Mouse (Mus musculus) A20 (cell line): ENCODE data around the gene Cttnbp2nl.

ENCODE experiments used
- DNase-seq: peaks from one replicate; pipeline ENCODE4 v3.0.0-alpha.2; 2011; ENCODE audit warnings: low read depth, low spot score

The Cttnbp2nl gene

DNA sequence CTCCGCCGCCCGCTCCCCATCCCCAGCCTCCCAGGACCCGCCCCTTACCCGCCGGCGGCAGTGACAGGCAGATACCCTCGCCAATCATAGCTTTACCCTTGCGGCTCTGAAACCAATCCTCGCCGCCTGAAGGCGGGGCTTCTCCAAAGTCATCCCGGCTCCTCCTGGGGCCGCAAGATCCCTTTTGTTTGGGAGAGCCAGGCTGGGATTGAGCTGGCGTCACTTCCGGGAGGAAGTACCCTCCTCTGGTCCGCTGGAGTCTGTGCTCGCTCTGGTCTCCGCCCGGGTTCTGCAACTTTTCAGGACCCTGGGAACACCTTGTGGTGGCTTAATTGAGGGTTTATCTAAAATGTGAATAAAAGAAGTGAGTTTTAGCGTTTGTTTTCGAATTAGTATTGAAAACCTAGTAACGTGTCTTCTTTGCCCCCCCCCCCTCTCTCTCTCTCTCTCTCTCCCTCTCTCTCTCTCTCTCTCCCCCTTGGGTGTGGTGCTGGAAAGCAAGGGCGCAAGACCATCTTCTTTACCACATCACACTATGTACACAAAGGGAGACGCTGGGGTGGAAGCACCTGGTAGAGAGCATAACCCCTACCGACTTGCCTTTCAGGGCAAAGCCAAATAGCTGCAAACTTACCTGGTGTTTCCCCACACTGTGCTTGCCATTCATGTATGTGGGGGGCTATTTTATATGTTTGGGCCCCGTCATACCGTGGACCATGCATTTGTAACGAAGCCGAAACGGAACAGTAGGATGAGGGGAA is at the start of gene Cttnbp2nl:
Gene Cttnbp2nl, minus strand, starts transcription at position 210 of the 761 bp plus-strand sequence.
- DNase-seq, result peak; percentile 88

DNA sequence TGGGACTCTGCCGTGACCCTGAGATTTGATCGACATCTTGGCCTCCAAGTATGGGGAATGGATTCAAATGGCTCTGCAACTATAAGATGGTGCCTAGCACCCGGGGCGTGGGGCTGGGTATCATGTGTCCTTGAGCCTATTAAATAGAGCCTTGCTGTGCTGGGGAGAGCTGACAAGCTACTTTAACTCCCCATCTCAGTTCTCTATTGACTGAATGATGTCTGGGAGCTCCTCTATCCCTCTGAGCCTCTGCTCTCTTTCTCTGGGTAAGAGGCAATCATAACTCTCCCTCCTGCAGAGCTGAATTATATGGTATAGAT is 47.3 kb upstream of the Cttnbp2nl start:
- DNase-seq, result no peak

DNA sequence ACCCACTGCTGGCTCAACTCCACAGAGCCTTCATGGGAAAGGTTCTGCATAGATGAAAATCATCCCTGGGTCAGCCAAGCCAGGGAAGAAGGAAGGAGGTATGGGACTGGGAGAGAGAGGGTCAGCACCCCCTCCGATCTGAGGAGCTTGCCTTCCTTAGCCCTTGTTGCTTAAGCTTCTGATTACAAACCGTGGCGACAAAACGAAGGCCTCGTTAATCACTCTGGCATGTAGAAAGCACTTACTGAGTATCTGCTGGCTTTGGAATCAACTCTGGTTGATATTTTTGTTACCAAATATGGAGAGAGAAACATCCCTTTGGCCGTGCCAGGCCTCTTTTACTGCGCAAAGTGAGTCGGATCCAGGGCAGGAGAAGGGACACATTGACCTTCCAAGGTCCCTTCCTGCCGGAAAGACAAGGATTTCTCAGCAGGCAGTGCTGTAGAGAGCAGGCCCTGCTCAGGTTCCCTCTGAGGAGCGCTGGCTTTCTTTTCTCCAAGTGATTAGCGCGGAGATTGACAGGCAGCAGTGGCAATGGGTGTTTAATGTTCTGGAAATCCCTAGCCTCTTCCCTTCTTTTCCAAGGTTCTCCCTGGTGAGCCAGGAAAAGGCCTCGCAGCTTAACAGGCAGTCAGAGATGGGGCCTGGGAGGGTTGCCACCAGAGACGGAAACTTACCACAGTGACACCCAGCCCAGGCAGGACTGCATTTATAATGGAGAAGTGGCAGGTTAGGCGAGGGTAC is 46.8 kb upstream of the Cttnbp2nl start:
- no peak for DNase-seq

DNA sequence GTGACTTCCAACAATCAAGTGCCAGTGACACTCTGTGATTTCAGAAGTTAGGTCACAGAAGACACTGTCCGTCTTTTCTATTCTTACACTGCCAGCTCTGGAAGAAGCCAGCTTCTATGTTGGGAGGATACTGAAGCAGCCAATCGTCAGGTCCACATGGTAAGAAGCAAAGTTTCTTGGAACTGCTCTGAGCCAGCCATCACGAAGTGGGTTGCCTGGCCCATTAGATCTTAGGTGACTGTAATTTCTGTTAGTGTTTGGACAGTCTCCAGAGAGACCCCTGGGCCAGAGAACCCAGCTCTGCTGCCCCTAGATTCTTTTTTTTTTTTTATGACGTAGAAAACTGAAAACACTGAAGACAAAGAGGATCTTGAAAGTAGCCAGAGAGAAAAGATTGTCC is 44.6 kb upstream of the Cttnbp2nl start:
- DNase-seq, result no peak

DNA sequence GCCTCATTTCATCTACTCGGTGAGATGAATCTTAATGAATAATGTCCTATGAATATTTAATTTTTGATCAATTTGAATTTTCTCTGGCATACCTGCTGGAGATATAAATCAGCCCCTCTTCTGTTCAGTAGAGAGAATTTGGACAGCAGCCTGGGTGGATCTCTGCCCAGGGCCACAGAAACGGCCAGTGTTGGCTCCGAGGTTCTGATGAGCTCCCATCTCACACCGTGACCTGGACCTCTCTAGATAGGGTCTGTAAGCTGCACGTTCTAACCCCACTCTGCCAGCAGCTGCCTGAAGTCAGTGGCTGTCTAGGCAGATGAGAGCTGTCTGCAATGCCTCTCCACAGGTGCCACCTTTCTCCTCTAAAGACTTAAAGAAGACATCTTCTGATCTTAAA is 42.1 kb upstream of the Cttnbp2nl start:
- no peak for DNase-seq

DNA sequence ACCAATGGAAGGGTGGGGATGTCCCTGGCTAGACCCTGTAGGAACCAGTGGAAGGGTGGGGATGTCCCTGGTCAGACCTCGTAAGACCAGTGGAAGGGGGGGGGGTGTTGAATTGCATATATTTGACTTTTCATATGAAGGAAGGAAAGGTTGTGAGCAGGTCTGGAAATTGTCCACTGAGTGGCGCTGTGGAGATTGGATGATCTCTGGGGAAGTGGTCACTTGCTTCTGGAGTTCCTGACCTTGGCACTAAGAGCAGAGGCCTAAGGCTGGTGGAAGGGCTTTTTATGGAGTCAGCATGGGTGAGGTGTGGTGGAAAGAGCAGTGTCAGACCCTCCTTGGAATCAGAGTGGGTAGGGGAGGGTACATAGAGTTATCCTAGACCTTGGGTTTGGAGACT is 41.5 kb upstream of the Cttnbp2nl start:
- peak; percentile 34 for DNase-seq

DNA sequence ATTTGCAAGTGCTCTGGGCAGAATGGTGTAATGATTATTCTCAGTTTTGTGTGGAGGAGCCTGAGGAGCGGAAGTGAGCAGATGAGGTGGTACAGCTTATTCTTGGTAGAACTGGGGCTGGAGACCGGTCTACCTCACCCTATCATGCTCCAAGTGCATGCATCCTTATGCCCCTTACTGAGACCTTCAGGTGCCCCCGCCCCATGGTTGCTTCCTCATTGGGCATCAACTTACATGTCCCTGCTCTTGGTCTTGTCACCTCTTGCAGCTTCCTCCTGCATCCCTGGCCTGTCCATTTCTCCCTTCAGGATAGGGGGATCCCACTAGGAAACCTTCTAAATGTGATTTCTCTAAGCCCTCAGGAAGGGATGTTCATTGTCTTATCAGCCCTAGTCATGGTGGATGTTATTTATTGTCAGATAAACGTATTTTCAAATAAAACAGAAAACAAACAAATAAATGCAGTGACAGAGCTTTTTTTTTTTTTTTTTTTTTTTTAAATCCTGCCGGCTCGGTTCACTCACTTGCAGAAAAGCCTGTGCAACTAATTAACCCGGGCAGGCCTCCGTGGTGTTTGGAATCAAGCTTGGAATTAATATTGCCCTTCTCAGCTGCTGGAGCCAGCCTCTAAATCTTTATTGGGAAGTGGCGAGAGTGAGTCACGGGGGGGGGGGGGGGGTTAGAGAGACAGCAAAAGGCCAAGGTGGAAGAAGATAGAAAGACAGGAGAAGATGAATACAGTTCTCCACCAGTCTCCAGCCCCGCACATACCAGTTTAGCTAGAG is 40.0 kb upstream of the Cttnbp2nl start:
- no peak for DNase-seq

DNA sequence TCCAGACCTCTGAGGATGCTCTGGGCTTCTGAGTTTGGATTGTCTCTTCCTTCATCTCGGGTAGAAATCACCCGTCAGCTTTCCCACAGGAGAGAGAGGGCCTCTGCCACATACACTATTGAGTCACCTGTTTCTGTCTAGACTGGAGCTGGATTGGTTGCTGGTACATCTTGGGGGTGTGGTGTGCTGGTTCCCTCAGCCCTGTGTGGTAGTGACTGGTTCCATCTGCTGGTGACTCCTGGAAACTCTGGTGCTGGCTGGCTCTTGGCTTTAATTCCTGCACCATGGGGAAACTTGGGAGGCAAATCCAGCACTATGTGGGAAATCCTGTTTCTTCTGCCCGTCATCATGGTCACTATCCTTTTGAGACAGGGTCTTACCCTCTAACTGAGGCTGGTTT is 38.0 kb upstream of the Cttnbp2nl start:
- DNase-seq, result peak; percentile 19

DNA sequence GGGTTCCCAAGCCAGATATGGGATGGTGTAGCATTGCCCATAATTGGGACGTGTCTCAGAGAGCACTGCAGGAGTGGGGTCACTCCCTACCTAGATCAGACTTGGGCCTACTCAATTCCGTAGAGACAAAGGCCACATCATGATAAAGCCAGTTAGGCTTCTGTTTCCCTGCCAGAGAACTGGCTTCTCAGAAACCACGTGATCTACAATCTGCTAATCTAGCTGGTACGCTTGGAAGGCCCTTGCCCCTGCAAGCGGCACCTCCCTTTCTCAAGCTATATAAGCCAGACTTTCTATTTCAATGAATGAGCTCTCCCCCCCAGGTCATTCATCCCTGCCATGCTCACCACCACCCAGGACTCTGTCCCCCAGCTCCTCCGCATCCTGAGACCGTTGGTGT is 37.2 kb upstream of the Cttnbp2nl start:
- no peak for DNase-seq

DNA sequence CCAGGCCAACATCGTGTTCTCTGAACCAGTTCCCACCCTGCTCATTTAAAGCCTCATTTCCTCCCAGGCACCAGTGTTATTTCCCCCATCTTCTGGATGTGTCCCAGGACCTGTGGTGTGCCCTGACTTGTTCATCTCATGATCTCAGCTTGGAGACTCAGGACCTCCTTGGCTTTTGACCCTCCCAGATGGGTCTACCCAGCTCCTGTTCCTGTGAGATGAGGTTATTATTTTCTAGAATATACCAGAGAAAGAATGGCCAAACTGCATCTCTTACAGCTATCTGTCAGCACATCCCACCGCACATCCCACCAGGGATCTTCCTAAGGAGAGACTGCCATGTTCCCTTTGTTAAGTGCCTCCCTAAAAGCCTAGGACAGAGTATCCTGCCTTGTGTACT is 35.7 kb upstream of the Cttnbp2nl start:
- DNase-seq, result no peak

DNA sequence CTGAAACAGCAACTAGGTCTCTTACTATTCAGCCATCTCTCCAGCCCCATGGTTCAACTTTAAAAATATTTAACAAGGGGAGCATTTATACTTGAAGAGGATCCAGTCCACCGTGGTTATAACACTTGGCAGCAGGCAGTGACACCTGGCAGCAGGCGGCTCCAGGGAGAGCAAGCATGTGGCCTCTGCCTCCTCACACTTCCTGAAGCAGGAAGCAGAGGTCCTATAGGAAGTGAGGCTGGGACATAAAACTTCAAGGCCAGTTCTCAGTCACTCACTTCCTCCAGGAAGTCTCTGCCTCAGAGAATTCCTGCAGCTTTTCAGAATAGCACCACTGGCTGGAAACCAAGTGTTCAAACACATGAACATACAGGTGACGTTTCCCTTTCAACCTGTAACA is 34.4 kb upstream of the Cttnbp2nl start:
- no peak for DNase-seq

DNA sequence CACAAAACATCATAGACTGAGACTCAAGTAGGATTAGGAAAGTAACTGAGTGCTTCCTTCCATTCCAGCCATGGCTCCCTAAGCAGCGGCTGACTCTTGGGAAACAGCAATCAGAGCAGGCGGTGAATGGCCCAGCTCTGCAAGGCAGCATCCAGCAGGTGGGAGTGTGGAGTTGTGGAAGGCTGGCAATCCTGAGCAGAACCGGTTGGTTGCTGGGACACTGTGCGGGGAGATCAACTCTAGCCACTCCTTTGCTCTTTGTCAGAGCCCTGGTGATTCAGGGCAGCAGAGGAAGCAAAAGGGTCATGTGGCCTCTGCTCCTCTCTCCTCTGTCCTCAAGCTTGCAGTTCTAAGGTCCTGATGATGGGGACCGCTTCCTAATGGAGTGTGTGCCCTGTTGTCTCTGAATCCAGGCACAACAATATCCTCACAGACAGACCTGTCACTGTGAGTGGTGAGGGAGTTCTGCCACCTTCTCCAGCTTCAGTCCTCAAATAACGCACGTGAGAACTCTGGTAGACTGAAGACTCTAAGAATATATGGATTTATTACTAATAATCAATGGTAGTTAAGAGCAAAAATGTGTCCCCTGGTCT is 25.4 kb upstream of the Cttnbp2nl start:
- DNase-seq, result no peak

DNA sequence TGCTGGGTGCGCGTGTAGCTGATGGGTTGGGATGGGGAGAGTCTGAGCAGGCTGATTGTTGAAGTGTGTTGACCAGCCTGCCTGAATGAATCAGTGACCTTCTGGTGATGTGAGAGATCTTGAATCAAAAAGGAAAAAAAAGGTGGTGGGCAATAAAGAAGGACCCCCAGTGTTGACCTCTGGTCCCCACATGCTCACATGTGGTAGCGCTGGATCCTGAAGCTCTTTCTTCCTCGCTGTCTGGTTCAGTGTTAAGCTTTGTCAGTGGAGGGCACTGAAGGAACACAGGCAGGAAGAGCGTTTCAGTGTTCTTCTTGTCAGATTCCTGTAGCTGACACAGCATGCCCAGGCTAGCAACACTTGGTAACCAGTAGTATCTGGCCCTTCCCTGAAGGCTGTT is 22.9 kb upstream of the Cttnbp2nl start:
- no peak for DNase-seq

DNA sequence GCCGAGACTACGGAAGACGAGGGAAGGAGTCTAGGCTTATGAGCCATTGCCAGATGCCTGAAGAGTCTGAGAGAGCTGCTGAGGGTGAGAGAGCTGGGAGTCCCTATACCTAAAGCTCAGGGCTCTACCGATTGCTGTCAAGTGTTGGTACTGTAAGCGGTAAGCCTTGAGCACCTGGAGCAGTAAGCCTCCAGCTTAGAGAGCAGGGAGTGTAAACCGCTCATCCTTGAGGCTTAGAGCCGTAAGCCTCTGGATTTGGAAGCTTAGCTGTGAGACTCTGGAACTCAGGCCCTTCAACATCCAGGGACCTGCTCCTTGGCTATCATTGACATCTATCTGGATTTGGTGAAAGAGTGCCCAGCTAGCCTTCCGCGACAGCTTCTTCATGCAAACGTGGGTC is 19.6 kb upstream of the Cttnbp2nl start:
- no peak for DNase-seq

DNA sequence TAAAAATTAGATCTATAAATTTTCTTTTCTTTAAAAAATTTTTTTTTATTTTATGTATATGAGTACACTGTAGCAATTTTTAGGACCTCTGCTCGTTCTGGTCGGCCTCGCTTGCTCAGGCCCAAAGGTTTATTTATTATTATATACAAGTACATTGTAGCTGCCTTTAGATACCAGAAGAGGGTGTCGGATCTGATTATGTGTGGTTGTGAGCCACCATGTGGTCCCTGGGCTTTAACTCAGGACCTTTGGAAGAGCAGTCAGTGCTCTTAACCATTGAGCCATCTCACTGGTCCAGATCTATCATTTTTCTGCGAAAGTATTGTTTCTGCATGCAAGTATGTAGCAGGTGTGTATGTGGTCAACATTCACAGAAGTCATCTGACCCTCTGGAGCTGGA is 18.3 kb upstream of the Cttnbp2nl start:
- no peak for DNase-seq

DNA sequence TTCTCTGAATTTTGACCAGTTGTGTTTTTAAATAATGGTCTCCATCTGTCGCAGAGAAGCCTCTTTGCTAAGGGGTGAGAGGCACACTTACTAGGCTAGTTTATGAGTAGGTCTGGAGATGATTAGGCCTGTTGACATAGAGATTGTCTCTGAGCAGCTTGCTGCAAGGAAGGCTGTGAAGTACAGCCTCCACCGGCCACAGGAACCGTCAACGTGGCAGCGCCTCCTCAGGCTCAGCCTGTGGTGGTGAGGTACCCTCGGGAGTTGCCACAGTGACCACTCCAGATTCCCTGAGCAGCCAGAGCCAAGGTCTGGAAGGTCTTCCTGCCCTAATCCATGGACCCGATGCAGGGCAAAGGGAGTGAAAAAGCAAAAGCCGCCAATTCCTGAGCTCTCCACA is 17.6 kb upstream of the Cttnbp2nl start:
- DNase-seq, result no peak

DNA sequence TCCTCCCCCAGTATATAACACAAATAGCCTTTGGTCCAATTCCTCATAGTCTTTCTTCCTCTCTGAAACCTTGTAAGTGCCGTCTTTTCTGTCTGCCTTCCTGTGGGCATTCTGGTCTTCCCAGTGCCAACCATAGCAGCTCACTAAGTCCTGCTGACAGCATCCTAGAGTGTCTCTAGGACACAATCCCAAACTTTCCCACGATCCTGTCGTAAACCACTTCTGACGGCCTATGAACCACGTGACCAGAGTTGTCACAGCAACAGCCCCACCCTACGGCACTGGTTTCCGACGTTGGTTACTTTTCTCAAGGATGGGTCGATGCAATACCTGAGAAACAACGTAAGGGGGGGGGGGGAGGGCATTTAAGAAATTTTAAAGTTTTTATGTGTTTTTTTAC is 13.6 kb upstream of the Cttnbp2nl start, which contains the start of gene 4930564D02Rik:
Gene 4930564D02Rik, plus strand, starts transcription at position 301 of the 400 bp plus-strand sequence.
- no peak for DNase-seq

DNA sequence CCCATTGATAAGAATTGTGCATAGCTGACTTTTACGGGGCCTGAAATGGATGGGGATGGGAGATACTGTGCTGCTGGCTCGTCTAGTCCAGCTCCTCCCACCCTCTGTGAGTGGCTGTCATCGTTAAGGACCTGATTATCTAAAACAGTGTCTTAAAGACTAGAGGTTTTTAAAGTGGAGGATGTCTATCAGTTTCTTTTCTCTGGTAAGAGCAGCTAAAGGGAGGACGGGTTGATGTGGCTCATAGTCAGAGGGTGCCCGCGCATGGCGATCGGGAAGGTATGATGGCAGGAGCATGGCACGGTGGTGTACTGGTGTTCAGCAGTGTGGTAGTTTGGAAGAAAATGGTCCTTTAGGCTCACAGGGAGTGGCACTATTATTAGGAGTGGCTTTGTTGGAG is 9.7 kb upstream of the Cttnbp2nl start:
- no peak for DNase-seq

DNA sequence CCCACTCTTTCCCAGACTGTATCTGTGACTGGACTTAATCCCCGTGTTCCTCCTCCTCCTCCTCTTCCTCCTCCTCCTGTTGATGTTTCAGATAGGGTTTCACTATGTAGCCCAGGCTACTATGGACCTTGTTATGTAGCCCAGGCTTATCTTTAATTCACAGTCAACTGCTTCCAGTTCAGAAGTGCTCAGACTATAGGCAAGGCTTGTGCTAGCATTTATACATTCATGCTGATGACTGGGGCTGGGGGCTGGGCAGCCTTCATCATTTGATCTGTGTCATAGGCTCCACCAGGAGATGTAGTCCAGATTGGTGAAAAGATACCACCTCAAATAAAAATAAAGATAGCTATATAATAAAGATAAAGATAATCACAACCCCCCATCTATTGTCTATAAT is 9.0 kb upstream of the Cttnbp2nl start:
- no peak for DNase-seq

DNA sequence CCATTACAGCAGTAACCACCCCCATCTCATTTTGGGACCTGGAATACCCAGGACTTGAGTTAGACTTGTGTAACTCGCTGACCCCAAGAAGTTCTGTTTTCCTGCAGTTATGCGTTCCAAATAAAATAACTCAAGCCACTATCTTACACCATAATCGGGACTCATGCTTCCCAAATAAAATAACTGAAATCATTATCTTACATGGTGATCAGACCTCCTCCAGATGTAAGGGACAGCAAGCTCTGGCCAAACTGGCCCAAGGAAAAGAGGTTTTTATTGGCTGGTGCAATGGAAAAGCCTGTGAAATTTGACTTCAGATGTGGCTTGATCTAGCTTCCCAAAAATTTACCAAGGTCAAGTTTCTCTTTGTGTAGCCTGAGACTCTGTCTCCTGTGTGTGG is 8.6 kb upstream of the Cttnbp2nl start:
- DNase-seq, result no peak

DNA sequence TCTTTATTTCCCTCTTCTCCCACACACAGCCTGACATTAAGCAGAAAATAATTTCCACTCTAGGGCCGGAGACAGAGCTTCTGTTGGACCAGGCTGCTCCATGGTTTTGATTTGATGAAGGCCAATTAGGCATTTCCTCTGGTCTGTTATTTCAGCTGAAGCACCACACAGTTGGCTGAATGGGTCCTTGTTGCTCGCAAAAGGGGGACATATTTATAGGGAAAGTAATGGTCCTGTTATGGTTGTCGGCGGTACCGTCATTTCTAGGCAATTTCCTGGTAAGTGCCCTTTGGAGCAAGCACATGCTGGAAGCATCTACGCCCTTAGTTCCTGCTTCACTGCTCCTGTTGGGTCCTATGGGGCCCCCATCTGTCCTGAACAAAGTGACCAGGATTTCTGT is 8.0 kb upstream of the Cttnbp2nl start:
- no peak for DNase-seq

DNA sequence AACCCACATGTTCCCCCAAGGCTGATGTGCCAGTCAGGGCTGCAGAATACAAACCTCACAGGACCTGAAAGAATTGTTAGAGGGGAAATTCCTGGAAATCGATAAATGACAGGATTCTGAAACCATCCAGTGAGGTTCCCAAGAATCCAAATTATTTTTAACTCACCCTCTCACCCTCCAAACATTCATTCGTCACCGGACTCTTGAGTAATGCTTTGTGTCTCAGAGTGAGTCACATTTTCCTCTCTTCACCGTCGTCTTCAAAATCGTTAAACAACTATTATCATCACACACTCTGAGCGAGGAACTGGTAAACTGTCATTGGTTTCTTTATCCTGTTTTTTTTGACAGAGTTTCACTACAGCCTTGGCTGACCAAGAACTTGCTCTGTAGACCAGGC is 7.0 kb upstream of the Cttnbp2nl start:
- no peak for DNase-seq
